Comparison of ENCODE assay signal across 12 mouse cellular contexts in the genomic region with DNA sequence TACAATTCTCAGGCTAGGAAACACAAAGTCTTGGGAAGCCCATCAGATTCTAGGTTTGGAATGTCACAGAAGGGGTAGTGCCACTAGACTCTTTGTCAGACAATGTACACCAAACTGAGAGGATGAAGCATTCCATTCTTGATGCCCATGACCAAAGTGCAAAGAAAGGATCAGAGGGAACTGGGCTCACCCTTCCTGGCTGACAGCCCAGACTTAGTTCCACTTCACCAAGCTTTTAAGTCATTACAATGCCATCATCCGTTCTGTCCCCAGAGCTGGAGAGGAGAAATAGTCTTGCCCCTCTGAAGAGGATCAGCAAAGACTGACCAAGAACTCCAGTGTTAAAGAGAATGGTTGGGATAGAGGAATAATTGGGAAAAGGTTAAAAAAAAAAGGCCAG. TPM values are rescaled to one million over a fixed set of nuclear protein-coding genes. Genes with fewer than 3 reads are reported as not detected.
DNase-seq lines count a peak whose midpoint lies in the region; ATAC-seq lines count a peak whose summit lies in the region.
"Had no signal": no experiment of that assay in that cellular context is flagged by ENCODE, and none has a peak within 500 bp of the region (broad histone marks: within the 10 kb centered on the region; RNA-seq: fewer than 3 reads in every experiment).

No protein-coding gene starts in this region.

- no peak overlapping the region for H3K4me3 ChIP-seq in hindbrain, embryonic 13.5 days
- no peak overlapping the region for H3K4me3 ChIP-seq in hindbrain, embryonic 11.5 days (ENCODE audit: low read depth, low read length)
- H3K4me3 ChIP-seq in brown adipose tissue, adult 24 weeks (ENCODE audit: insufficient read depth, low read depth, low read length): no peak overlapping the region

- WGBS in hindbrain, embryonic 13.5 days: 17% methylated on average over 1 of the region's 1 CpGs
- WGBS in hindbrain, embryonic 11.5 days: 63% methylated on average over 1 of the region's 1 CpGs

- no peaks in the 10 kb centered on the region for H3K27me3 ChIP-seq in hindbrain, embryonic 13.5 days
- no peaks in the 10 kb centered on the region for H3K27me3 ChIP-seq in hindbrain, embryonic 11.5 days (ENCODE audit: control insufficient read depth, insufficient read depth, low read length)

- 0 out of 2 replicates have a peak, but pooled peaks cover 6% of the 10 kb centered on the region for H3K4me1 ChIP-seq in hindbrain, embryonic 13.5 days (replicated peaks)
- no peaks in the 10 kb centered on the region for H3K4me1 ChIP-seq in hindbrain, embryonic 11.5 days (replicated peaks; ENCODE audit: control insufficient read depth, insufficient read depth, low read length)
- H3K4me1 ChIP-seq in brown adipose tissue, adult 24 weeks (ENCODE audit: control insufficient read depth, insufficient read depth, insufficient read length, low read length): peaks cover 33% of the 10 kb centered on the region

- H3K27ac ChIP-seq in hindbrain, embryonic 13.5 days: no peak overlapping the region
- no peak overlapping the region for H3K27ac ChIP-seq in hindbrain, embryonic 11.5 days (ENCODE audit: low read depth, low read length)
- H3K27ac ChIP-seq in brown adipose tissue, adult 24 weeks (replicated peaks; ENCODE audit: low read depth, low read length): peak overlapping the region; percentile 39; the same call in 1 of the 2 replicates

- ATAC-seq in hindbrain, embryonic 13.5 days (ENCODE audit: low FRiP score): peak; percentile 21; the same call in 1 of the 2 replicates
- ATAC-seq in hindbrain, embryonic 11.5 days (ENCODE audit: low FRiP score): no peak
- no peak for ATAC-seq in activated CD4-positive, CD25-positive, alpha-beta regulatory T cell, adult 4 months

- no peaks in the 10 kb centered on the region for H3K36me3 ChIP-seq in hindbrain, embryonic 13.5 days
- H3K36me3 ChIP-seq in hindbrain, embryonic 11.5 days (ENCODE audit: control insufficient read depth, insufficient read depth, low read length): no peaks in the 10 kb centered on the region

- DNase-seq in hindbrain, embryonic 11.5 days (ENCODE audit: low spot score): no peak
- peak; percentile 39 for DNase-seq in 3T3-L1 (ENCODE audit: low read depth, low spot score)
- DNase-seq in layer of hippocampus, postnatal 14 days (ENCODE audit: low spot score in 2 of 2): peak; percentile 21 to 28
- DNase-seq in cerebellum, adult 9-10 months: no peak
- no peak for DNase-seq in neural tube, embryonic 10.5 days (ENCODE audit: extremely low spot score, low spot score)
- DNase-seq: adrenal gland, postnatal 10 days; right cerebral cortex, adult 18-20 months had no signal

- no peaks in the 10 kb centered on the region for H3K9me3 ChIP-seq in hindbrain, embryonic 13.5 days
- H3K9me3 ChIP-seq in hindbrain, embryonic 11.5 days (ENCODE audit: control insufficient read depth, low read length): no peaks in the 10 kb centered on the region

- no peak overlapping the region for H3K9ac ChIP-seq in hindbrain, embryonic 13.5 days
- no peak overlapping the region for H3K9ac ChIP-seq in hindbrain, embryonic 11.5 days (ENCODE audit: low read depth, low read length)

- H3K4me2 ChIP-seq in hindbrain, embryonic 13.5 days: no peak overlapping the region
- no peak overlapping the region for H3K4me2 ChIP-seq in hindbrain, embryonic 11.5 days (replicated peaks; ENCODE audit: low read depth, low read length)

RNA-seq across cellular contexts. Expression of gene Rrbp1, which starts 20.1 kb away (rescaled TPM):
- polyA plus RNA-seq in hindbrain, embryonic 13.5 days (2015; fragmentation: Nextera tagmentation; extraction: Ambion mirVana): 37.3 and 40.0 TPM in 2 replicates
- polyA plus RNA-seq in hindbrain, embryonic 11.5 days (2014; fragmentation: Nextera tagmentation; extraction: Ambion mirVana): 41.6 and 63.9 TPM in 2 replicates
- 85.1 and 146 TPM in 2 replicates for polyA plus RNA-seq in brown adipose tissue, adult 24 weeks (2012; ENCODE audit: insufficient read depth, insufficient read length, missing spikeins)
- total RNA-seq in layer of hippocampus, postnatal 14 days (2021): 10 to 100 TPM; 86.8 to 90.1 TPM
- 10 to 100 TPM; 34.6 to 36.9 TPM for polyA plus RNA-seq in activated CD4-positive, CD25-positive, alpha-beta regulatory T cell, adult 4 months (2017; shearing (Covaris generic))

RNA-seq across cellular contexts. Expression of gene Banf2, which starts 41.9 kb away (rescaled TPM):
- polyA plus RNA-seq in hindbrain, embryonic 13.5 days (2015; fragmentation: Nextera tagmentation; extraction: Ambion mirVana): not detected in 2 replicates
- not detected in 2 replicates for polyA plus RNA-seq in hindbrain, embryonic 11.5 days (2014; fragmentation: Nextera tagmentation; extraction: Ambion mirVana)
- polyA plus RNA-seq in brown adipose tissue, adult 24 weeks (2012; ENCODE audit: insufficient read depth, insufficient read length, missing spikeins): not detected in 2 replicates
- not detected for total RNA-seq in layer of hippocampus, postnatal 14 days (2021)
- polyA plus RNA-seq in activated CD4-positive, CD25-positive, alpha-beta regulatory T cell, adult 4 months (2017; shearing (Covaris generic)): not detected
- total RNA-seq: adrenal gland, postnatal 10 days; left cerebral cortex, postnatal 36 days had no signal
- polyA plus RNA-seq: heart, postnatal 0 days had no signal

Comparison
In these comparisons a context has a peak if more than half of its experiments do, and no peak if none do; other contexts are left out.
1. DNase-seq: peak in 3T3-L1 (single experiment) and layer of hippocampus, postnatal 14 days (2 of 2); none in hindbrain, embryonic 11.5 days (single experiment), cerebellum, adult 9-10 months (single experiment) and neural tube, embryonic 10.5 days (single experiment).